Mouse (Mus musculus) limb, embryonic 14.5 days (tissue): ENCODE measurements around the gene Ndufa11. TPM values are rescaled to one million over a fixed set of nuclear protein-coding genes. Genes with fewer than 3 reads are reported as not detected.
A peak's percentile ranks its signal among the peaks of the same experiment; 100 is the strongest.

Experiments used
- ATAC-seq: fragments of 200-750 bp; cut with Nextera tagmentation; 2 replicates; pipeline ENCODE4 v1.8.0; 2017; ENCODE audit warnings: low read depth, moderate number of reproducible peaks, moderate TSS enrichment; ENCODE audit not compliant: low FRiP score
- DNase-seq: peaks from one replicate; pipeline ENCODE4 v3.0.0-alpha.2; 2015; ENCODE audit warnings: low spot score
- H3K27ac ChIP-seq: fragments of 300-500 bp; sonication (generic); replicated peaks from 2 replicates; pipeline ENCODE4 v1.5.1; 2014; ENCODE audit warnings: low read depth, mild to moderate bottlenecking, low read length, moderate library complexity, mixed read lengths
- H3K27me3 ChIP-seq: fragments of 300-500 bp; sonication (generic); 2 replicates; pipeline ENCODE4 v1.6.1; 2014; ENCODE audit warnings: low read length, mixed read lengths; ENCODE audit not compliant: control insufficient read depth, insufficient read depth
- H3K36me3 ChIP-seq: fragments of 300-500 bp; sonication (generic); 2 replicates; pipeline ENCODE4 v1.6.1; 2014; ENCODE audit warnings: mild to moderate bottlenecking, low read length, moderate library complexity, mixed read lengths; ENCODE audit not compliant: control insufficient read depth, insufficient read depth
- H3K4me1 ChIP-seq: fragments of 300-500 bp; sonication (generic); 2 replicates; pipeline ENCODE4 v1.6.1; 2014; ENCODE audit warnings: antibody characterized with exemption, low read length, mixed read lengths; ENCODE audit not compliant: control insufficient read depth, insufficient read depth
- H3K4me2 ChIP-seq: fragments of 300-500 bp; sonication (generic); replicated peaks from 2 replicates; pipeline ENCODE4 v1.6.1; 2014; ENCODE audit warnings: low read depth, mild to moderate bottlenecking, low read length, moderate library complexity; ENCODE audit not compliant: severe bottlenecking
- H3K4me3 ChIP-seq: fragments of 300-500 bp; sonication (generic); replicated peaks from 2 replicates; pipeline ENCODE4 v1.5.1; 2014; ENCODE audit warnings: low read length
- H3K9ac ChIP-seq: fragments of 300-500 bp; sonication (generic); 2 replicates; pipeline ENCODE4 v1.6.1; 2014; ENCODE audit warnings: mild to moderate bottlenecking, low read depth, low read length, moderate library complexity; ENCODE audit not compliant: severe bottlenecking
- H3K9me3 ChIP-seq: fragments of 300-500 bp; sonication (generic); 2 replicates; pipeline ENCODE4 v1.6.1; 2016; ENCODE audit warnings: low read length; ENCODE audit not compliant: control insufficient read depth
- POLR2A ChIP-seq: fragments of 200-500 bp; IDR thresholded peaks from 2 replicates; pipeline ENCODE4 v1.8.0; 2012; ENCODE audit warnings: inconsistent platforms, mild to moderate bottlenecking, moderate library complexity, borderline replicate concordance; ENCODE audit not compliant: insufficient read depth, insufficient read length; ENCODE audit errors: extremely low read depth
- WGBS: fragments of 180-500 bp; shearing (Covaris S2); extraction: QIAGEN DNeasy Blood & Tissue Kit; methylation state at CpG from one replicate; pipeline ENCODE4 v1.1.7; 2014; 5-methylcytosine and 5-hydroxymethylcytosine counted together
- polyA plus RNA-seq, 2 experiments: library from polyadenylated mRNA; depleted of rRNA in 1 of 2; stranded (reverse) in 1 of 2; unstranded in 1 of 2; fragments of >200 nt; fragmentation: Nextera tagmentation in 1 of 2; extraction: Ambion mirVana in 1 of 2; gene quantifications; 2 replicates each; pipeline versions ENCODE4 v1.2.1 to v1.2.3; 2012 to 2014

Ndufa11 gene
- polyA plus RNA-seq, 2 experiments: 251 to 480 TPM

- Histone ChIP-seq H3K36me3 (no peaks in the 10 kb centered on the region), H3K4me2 (peak overlapping the region; percentile 38), H3K9me3 (no peaks in the 10 kb centered on the region), H3K9ac (peak overlapping the region; percentile 34; the same call in 1 of the 2 replicates), H3K27ac (no peak overlapping the region), H3K27me3 (peaks cover 56% of the 10 kb centered on the region), H3K4me1 (peaks cover 10% of the 10 kb centered on the region), H3K4me3 (peak overlapping the region; percentile 20)
- DNase-seq (peak; percentile 62), ATAC-seq (peak; percentile 54; the same call in 1 of the 2 replicates)
- 0 out of 2 replicates have a peak, but pooled peaks have one; percentile 12 for TF ChIP-seq POLR2A
- 24% methylated on average over 65 of the region's 71 CpGs for WGBS
Measured at GRCm38 (mm10) chr17:56751404-56752072, 34.0 kb downstream of the Ndufa11 start.

DNA sequence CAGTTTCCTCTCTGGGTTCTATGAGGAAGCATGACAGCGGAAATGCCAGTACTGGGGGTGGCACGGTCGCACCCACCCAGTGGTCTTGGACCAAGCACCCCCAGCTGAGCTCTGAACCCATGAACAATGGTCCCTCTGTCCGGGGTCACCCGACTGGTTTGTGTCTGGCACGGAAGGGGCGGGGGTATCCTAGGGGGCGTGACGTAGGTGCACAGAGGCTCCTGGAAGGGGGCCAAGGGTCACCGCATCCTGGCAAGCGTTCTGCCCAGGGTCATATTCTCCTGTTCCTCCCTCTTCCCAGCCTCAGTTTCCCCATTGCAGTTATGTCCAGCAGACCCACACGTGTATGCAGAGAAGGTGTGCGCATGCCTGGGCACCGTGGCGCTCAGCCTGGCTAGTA lies 35.9 kb downstream of the Ndufa11 start:
- Histone ChIP-seq H3K4me2 (no peak overlapping the region), H3K4me1 (peaks cover 16% of the 10 kb centered on the region), H3K9me3 (no peaks in the 10 kb centered on the region), H3K9ac (no peak overlapping the region), H3K27ac (no peak overlapping the region), H3K4me3 (no peak overlapping the region; the same call in 1 of the 2 replicates), H3K27me3 (peaks cover 56% of the 10 kb centered on the region), H3K36me3 (no peaks in the 10 kb centered on the region)
- no peak for TF ChIP-seq POLR2A
- DNase-seq (no peak), ATAC-seq (no peak)
- 31% methylated on average over 15 of the region's 15 CpGs for WGBS

DNA sequence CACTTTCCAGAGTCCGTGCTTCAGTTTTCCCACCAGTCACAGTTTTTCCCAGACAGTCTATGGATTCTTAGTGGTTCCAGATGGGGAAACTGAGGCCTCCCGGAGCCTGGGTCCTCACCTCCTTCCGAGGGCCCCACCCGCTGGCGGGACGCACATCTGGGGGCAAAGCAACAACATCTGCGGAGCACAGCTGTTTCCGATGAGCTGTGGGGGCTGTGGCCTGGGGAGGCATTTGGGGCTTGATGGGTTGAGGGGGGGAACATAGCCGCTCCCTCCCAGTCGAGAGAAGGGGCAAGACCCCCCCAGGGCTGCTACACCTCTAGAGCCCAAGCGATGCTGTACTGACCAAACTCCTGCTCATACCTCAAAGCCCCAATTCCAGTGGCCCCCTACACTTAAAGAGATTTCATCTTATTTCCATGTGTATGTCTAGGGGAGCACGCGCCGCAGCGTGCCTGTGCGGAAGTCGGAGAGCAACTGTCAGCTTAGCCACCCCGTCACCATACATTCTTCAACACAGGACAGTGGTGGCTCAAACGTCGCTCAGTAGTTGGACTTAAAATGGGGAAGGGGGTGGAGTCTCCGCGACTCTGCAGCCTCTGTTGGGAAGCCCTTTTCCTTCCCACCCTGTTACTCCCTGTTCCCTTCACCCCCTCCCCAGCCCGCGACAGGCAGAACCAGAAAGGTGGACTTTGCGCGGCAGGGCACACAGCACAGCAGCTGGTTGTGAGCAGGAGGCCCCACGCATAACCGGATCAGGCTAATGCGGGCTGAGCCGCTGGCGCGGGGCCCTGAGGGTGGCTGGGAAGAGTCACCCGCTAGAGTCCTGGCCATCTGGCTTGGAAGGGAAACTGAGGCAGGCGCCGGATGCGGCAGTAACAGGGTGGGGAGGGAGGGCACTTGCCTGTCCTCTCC lies 37.0 kb downstream of the Ndufa11 start:
- ATAC-seq (no peak), DNase-seq (no peak)
- peak overlapping the region; percentile 1; the same call in 1 of the 2 replicates for H3K4me2 ChIP-seq

DNA sequence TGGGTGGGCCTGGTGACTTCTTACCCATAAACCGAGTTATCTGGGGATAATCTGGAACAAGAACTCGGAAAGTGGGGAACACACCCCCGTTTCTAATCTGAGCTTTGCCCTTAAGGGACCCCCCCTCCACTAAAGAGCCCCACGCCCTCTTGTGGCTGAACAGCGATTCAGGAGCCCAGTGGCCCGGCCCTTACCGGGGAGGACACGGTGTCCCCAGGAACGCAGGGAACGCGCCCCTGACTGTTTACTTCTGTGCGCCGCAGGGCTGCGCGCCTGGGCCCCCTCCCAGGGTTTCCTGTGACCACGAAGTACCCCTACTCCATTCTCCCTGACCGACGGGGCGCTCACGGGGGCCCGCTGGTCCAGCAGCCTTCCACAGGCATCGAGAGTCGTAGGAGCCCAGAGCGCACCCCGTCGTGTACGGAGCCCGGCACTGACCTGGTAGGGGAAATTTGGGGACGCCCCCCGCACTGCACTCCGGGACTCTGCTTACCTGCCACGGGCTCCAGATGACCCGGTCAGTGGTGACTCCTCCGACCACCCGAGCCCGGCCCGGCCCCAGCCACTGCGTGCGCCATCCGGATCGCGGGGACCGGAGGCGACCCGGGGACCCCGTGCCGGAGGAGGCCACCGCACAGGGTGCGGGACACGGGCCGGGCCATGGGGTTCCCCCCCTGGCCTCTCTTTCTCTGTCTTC lies 39.3 kb downstream of the Ndufa11 start:
- Histone ChIP-seq H3K27ac (no peak overlapping the region), H3K36me3 (no peaks in the 10 kb centered on the region), H3K9ac (peak overlapping the region; percentile 47), H3K27me3 (peaks cover 45% of the 10 kb centered on the region), H3K4me2 (peak overlapping the region; percentile 67), H3K4me1 (peaks cover 16% of the 10 kb centered on the region), H3K9me3 (no peaks in the 10 kb centered on the region), H3K4me3 (peak overlapping the region; percentile 44)
- 0 out of 2 replicates have a peak, but pooled peaks have one; percentile 3 for ATAC-seq
- under 1% methylated on average over 51 of the region's 51 CpGs for WGBS
- no peak for TF ChIP-seq POLR2A
- DNase-seq: no peak

More for the DNA sequence above, 37.0 kb downstream of the Ndufa11 start:
- no peak for TF ChIP-seq POLR2A
- WGBS: 9% methylated on average over 35 of the region's 36 CpGs
- Histone ChIP-seq H3K27me3 (peaks cover 56% of the 10 kb centered on the region), H3K36me3 (no peaks in the 10 kb centered on the region), H3K9me3 (no peaks in the 10 kb centered on the region), H3K4me3 (peak overlapping the region; percentile 2; the same call in 1 of the 2 replicates), H3K4me1 (peaks cover 16% of the 10 kb centered on the region), H3K27ac (no peak overlapping the region), H3K9ac (no peak overlapping the region)
